Mouse (Mus musculus): ENCODE data around the gene Stx1a. TPM values are rescaled to one million over a fixed set of nuclear protein-coding genes. Genes with fewer than 3 reads are reported as not detected.
"Not testable (repeated sequence)": the region's sequence is repeated elsewhere in the genome, so short reads cannot be mapped to it uniquely, and the experiment has no call there.

Gene Stx1a
- polyA plus RNA-seq, 1 experiment from 2014 or later, result 22.3 TPM

DNA sequence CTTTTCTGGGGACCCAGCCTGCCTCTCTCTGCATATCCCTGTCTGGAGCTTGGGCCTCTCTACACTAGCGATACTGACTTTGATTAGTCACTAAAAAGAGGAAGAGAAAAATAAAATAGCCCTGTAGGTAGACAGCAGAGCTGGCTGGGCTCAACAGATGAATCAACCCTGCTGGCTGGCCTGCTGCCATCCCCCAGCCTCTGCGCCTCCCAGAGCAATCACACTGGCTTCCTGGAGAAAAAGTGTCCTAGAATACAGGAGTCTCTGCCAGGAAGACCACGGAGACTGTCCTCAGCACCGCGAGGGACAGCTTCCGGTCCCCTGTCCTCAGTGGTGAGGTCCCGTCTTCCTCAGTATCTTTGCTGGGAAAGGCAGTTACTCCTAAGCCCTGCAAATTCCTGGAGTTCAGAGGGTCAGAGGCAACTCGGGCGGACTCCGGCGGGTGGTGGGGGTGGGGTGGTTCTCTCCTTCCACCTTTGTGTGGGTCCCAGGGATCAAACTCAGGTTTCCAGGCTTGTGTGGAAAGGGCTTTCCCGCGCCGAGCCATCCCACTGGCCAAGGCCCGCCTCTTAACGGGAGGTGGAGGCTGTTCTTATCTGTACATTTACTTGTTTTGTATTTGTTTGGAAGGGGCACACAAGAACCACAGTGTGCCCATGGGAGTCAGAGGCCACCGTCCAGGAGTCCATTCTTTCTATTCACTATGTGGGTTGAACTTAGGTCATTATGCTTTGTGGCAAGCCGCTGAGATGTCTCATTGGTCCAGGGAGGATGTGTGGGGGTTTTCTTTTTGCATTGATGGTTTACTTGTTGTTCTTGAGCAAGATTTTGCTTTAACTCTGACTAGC lies 5.9 kb downstream of the Stx1a start:
- Histone ChIP-seq H3K9ac (no peak overlapping the region), H3K4me2 (no peak overlapping the region), H3K4me1 (peaks cover 10% of the 10 kb centered on the region), H3K27me3 (peaks cover 10% of the 10 kb centered on the region; the same call in 1 of the 2 replicates), H3K4me3 (replicated peaks) (no peak overlapping the region), H3K27ac (no peak overlapping the region), H3K9me3 (no peaks in the 10 kb centered on the region), H3K36me3 (replicated peaks) (no peaks in the 10 kb centered on the region)
- no peak for ATAC-seq (ENCODE audit: low FRiP score)
- WGBS, result 57% methylated on average over 18 of the region's 18 CpGs

DNA sequence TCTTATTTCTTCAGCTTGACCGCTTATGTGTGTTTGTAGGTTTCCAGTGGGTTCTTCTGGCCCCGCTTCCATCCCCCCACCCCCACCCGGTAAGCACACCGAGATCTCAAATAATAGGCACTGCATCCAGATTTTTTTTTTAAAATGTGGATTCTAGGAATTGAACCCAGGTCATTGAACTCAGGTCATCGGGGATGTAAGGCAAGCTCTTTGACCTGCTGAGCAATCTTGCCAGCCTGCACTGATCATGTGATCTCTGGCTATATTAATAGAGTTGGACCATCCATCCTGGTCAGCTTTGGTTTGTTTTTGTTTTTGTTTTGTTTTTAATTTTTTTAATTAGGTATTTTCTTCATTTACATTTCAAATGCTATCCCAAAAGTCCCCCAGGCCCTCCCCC lies 9.3 kb downstream of the Stx1a start:
- Histone ChIP-seq H3K36me3 (replicated peaks) (no peaks in the 10 kb centered on the region; the same call in 1 of the 2 replicates), H3K27ac (no peak overlapping the region), H3K9me3 (no peaks in the 10 kb centered on the region), H3K9ac (no peak overlapping the region), H3K27me3 (no peaks in the 10 kb centered on the region), H3K4me3 (replicated peaks) (no peak overlapping the region), H3K4me1 (peaks cover 2% of the 10 kb centered on the region; the same call in 1 of the 2 replicates), H3K4me2 (no peak overlapping the region)
- 94% methylated on average over 5 of the region's 5 CpGs for WGBS
- ATAC-seq (ENCODE audit: low FRiP score), result no peak

- H3K4me1 ChIP-seq, result no peaks in the 10 kb centered on the region
- H3K4me3 ChIP-seq (replicated peaks), result no peak overlapping the region
- peaks cover 4% of the 10 kb centered on the region; the same call in 1 of the 2 replicates for H3K36me3 ChIP-seq (replicated peaks)
- no peak overlapping the region for H3K4me2 ChIP-seq
- no peaks in the 10 kb centered on the region for H3K9me3 ChIP-seq
- ATAC-seq (ENCODE audit: low FRiP score), result no peak
- no peaks in the 10 kb centered on the region for H3K27me3 ChIP-seq
- H3K27ac ChIP-seq, result no peak overlapping the region
- no peak overlapping the region for H3K9ac ChIP-seq
- WGBS, result 98% methylated on average over 2 of the region's 2 CpGs
Measured at GRCm38 (mm10) chr5:135034593-135034992, 11.3 kb downstream of the Stx1a start.

DNA sequence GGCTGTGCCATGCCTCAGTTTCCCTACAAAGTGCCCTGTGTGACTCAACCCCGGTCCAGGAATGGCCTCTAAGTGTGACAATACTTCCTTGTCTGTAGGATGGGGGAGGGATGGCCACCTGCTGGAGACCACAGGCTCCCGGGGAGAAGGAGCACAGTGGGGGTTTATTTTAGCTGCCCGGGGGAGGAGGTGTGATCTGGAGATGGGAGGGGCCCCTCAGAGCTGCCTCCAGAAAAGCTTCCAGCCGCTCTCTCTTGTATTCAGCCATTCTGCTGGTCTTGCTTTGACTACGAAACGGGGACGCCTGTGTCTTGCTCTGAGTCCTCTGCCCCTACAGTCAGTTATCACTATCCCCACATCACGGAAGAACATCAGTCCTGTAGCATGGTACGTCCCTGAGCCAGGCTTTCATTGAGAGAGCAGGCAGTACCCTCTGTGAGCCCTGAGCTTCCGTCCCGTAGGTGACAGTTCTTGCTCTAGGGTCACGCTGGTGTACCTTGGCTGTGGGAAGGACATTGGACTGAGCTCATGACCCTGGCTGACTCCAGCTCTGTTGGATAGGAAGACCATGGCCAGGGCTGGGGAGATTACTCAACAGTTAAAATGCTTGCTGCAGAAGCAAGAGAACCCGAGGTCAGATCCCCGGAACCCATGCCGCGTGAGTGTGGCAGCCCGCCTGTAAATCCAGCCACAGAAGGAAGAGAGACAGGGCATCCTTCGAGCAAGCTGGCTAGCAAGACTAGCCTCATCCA lies 12.5 kb downstream of the Stx1a start:
- H3K4me2 ChIP-seq, result no peak overlapping the region
- 69% methylated on average over 18 of the region's 18 CpGs for WGBS
- H3K4me1 ChIP-seq, result peaks cover 4% of the 10 kb centered on the region
- peaks cover 4% of the 10 kb centered on the region; the same call in 1 of the 2 replicates for H3K36me3 ChIP-seq (replicated peaks)
- no peak overlapping the region for H3K9ac ChIP-seq
- H3K27me3 ChIP-seq, result no peaks in the 10 kb centered on the region
- no peak overlapping the region for H3K27ac ChIP-seq
- H3K4me3 ChIP-seq (replicated peaks), result no peak overlapping the region
- no peak for ATAC-seq (ENCODE audit: low FRiP score)
- no peaks in the 10 kb centered on the region for H3K9me3 ChIP-seq

- Histone ChIP-seq H3K36me3 (replicated peaks) (peaks cover 4% of the 10 kb centered on the region; the same call in 1 of the 2 replicates), H3K4me1 (peaks cover 4% of the 10 kb centered on the region), H3K9me3 (no peaks in the 10 kb centered on the region), H3K9ac (no peak overlapping the region), H3K4me2 (no peak overlapping the region), H3K4me3 (replicated peaks) (no peak overlapping the region), H3K27me3 (0 out of 2 replicates have a peak, but pooled peaks cover 2% of the 10 kb centered on the region), H3K27ac (no peak overlapping the region)
- ATAC-seq (ENCODE audit: low FRiP score), result no peak
- 78% methylated on average over 3 of the region's 3 CpGs for WGBS
Measured at GRCm38 (mm10) chr5:135037946-135038345, 14.7 kb downstream of the Stx1a start.

DNA sequence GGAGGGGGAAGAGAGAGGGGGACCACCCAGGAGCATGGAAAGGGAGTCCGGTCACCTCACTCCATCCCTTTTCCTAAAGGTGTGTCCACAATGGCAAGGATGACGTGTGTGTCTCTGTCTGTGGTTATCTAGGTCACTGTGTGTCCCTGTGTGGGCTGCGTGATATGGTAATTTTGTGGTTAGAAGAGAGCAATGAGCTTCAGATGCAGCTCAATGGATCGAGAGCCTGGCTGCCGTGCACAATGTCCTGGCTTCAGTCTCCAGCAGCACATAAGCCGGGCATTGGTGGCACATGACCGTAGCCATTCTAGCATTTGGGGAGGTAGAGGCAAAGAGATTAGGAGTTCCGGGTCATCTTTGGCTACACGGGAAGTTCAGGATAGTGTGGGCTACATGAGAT lies 16.3 kb downstream of the Stx1a start:
- Histone ChIP-seq H3K4me2 (no peak overlapping the region), H3K27ac (no peak overlapping the region), H3K4me3 (replicated peaks) (no peak overlapping the region), H3K4me1 (peaks cover 4% of the 10 kb centered on the region), H3K9me3 (no peaks in the 10 kb centered on the region), H3K36me3 (replicated peaks) (peaks cover 9% of the 10 kb centered on the region; the same call in 1 of the 2 replicates), H3K9ac (no peak overlapping the region), H3K27me3 (0 out of 2 replicates have a peak, but pooled peaks cover 2% of the 10 kb centered on the region)
- 89% methylated on average over 9 of the region's 9 CpGs for WGBS
- no peak for ATAC-seq (ENCODE audit: low FRiP score)

DNA sequence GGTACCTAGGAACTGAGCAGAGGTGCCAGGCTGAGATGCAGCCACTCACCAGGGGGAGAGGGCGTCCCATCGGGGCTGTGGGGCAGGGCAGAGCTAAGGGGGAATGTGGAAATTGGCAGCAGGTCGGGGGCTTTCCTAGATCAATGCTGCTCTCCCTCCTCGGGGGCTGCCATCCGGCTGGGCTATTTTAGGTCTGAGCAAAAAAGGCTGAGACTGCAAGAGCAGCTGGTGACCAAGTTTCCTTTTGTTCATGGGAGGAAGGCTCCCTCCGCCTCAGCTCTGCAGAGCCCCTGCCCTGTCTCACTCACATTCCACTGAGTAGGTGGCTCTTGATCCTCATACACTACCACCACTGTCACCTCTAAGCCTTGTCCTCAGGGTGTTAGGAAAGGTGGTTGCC lies 16.8 kb downstream of the Stx1a start:
- WGBS, result 57% methylated on average over 6 of the region's 6 CpGs

GRCm38 (mm10) chr5:135040777-135041176 lies 17.5 kb downstream of the Stx1a start:
- Histone ChIP-seq H3K27me3 (0 out of 2 replicates have a peak, but pooled peaks cover 2% of the 10 kb centered on the region), H3K4me2 (no peak overlapping the region), H3K9me3 (no peaks in the 10 kb centered on the region), H3K4me3 (replicated peaks) (no peak overlapping the region), H3K9ac (no peak overlapping the region), H3K36me3 (replicated peaks) (peaks cover 18% of the 10 kb centered on the region), H3K27ac (no peak overlapping the region), H3K4me1 (peaks cover 4% of the 10 kb centered on the region)
- WGBS, result 85% methylated on average over 11 of the region's 11 CpGs
- ATAC-seq (ENCODE audit: low FRiP score), result no peak

More for the DNA sequence above, 16.8 kb downstream of the Stx1a start:
- Histone ChIP-seq H3K4me2 (no peak overlapping the region), H3K4me1 (peaks cover 4% of the 10 kb centered on the region), H3K27ac (no peak overlapping the region), H3K27me3 (0 out of 2 replicates have a peak, but pooled peaks cover 2% of the 10 kb centered on the region), H3K4me3 (replicated peaks) (no peak overlapping the region), H3K36me3 (replicated peaks) (peaks cover 11% of the 10 kb centered on the region; the same call in 1 of the 2 replicates), H3K9ac (no peak overlapping the region), H3K9me3 (no peaks in the 10 kb centered on the region)
- no peak for ATAC-seq (ENCODE audit: low FRiP score)

GRCm38 (mm10) chr5:135042105-135042788 lies 19.0 kb downstream of the Stx1a start:
- no peak for ATAC-seq (ENCODE audit: low FRiP score)
- H3K4me3 ChIP-seq (replicated peaks), result no peak overlapping the region
- H3K36me3 ChIP-seq (replicated peaks), result peaks cover 20% of the 10 kb centered on the region
- H3K27me3 ChIP-seq, result 0 out of 2 replicates have a peak, but pooled peaks cover 2% of the 10 kb centered on the region
- H3K27ac ChIP-seq, result no peak overlapping the region
- WGBS, result 27% methylated on average over 21 of the region's 21 CpGs
- no peak overlapping the region for H3K4me2 ChIP-seq
- H3K9ac ChIP-seq, result no peak overlapping the region
- H3K9me3 ChIP-seq, result no peaks in the 10 kb centered on the region
- peaks cover 4% of the 10 kb centered on the region for H3K4me1 ChIP-seq

- no peaks in the 10 kb centered on the region for H3K9me3 ChIP-seq
- H3K4me2 ChIP-seq, result no peak overlapping the region
- H3K4me3 ChIP-seq (replicated peaks), result no peak overlapping the region
- ATAC-seq (ENCODE audit: low FRiP score), result no peak
- no peak overlapping the region for H3K9ac ChIP-seq
- no peak overlapping the region for H3K27ac ChIP-seq
- peaks cover 4% of the 10 kb centered on the region for H3K4me1 ChIP-seq
- 0 out of 2 replicates have a peak, but pooled peaks cover 2% of the 10 kb centered on the region for H3K27me3 ChIP-seq
- WGBS, result 94% methylated on average over 3 of the region's 3 CpGs
- peaks cover 26% of the 10 kb centered on the region for H3K36me3 ChIP-seq (replicated peaks)
Measured at GRCm38 (mm10) chr5:135044575-135044974, 21.3 kb downstream of the Stx1a start.

- no peak for ATAC-seq (ENCODE audit: low FRiP score)
- no peak overlapping the region for H3K4me3 ChIP-seq (replicated peaks)
- H3K4me1 ChIP-seq, result no peaks in the 10 kb centered on the region
- no peaks in the 10 kb centered on the region for H3K27me3 ChIP-seq
- H3K9ac ChIP-seq, result no peak overlapping the region
- no peak overlapping the region for H3K4me2 ChIP-seq
- 90% methylated on average over 5 of the region's 5 CpGs for WGBS
- H3K27ac ChIP-seq, result no peak overlapping the region
- no peaks in the 10 kb centered on the region for H3K9me3 ChIP-seq
- H3K36me3 ChIP-seq (replicated peaks), result peaks cover 46% of the 10 kb centered on the region
Measured at GRCm38 (mm10) chr5:135048539-135048938, 25.3 kb downstream of the Stx1a start.

GRCm38 (mm10) chr5:135049268-135049667 lies 26.0 kb downstream of the Stx1a start:
- not testable (repeated sequence) for H3K27ac ChIP-seq; H3K9ac ChIP-seq; ATAC-seq (ENCODE audit: low FRiP score); H3K4me3 ChIP-seq (replicated peaks); H3K4me1 ChIP-seq; H3K9me3 ChIP-seq; H3K27me3 ChIP-seq; H3K4me2 ChIP-seq
- WGBS, result 89% methylated on average over 6 of the region's 6 CpGs
- peaks cover 51% of the 10 kb centered on the region for H3K36me3 ChIP-seq (replicated peaks)

All from forebrain, embryonic 12.5 days (tissue).